Mouse (Mus musculus): ENCODE results near the gene Nlrp3.

GRCm38 (mm10) chr11:59496672-59497310 lies 44.6 kb upstream of the Nlrp3 start:
- TF ChIP-seq CTCF (IDR thresholded peaks at IDR 0.05) (no peak), EP300 (IDR thresholded peaks at IDR 0.05) (no peak)
